Mouse (Mus musculus) MEL-GATA-1-ER (cell line): Measurements from ENCODE around the gene Kif1b.

ENCODE experiments used
- DNase-seq: peaks from one replicate; pipeline ENCODE4 v3.0.0-alpha.2; 2012; ENCODE audit warnings: low read depth; ENCODE audit errors: extremely low read depth

The Kif1b gene

GRCm38 (mm10) chr4:149143594-149143993 lies 163.9 kb downstream of the Kif1b start:
- peak; percentile 37 for DNase-seq

GRCm38 (mm10) chr4:149138515-149138914 lies 169.0 kb downstream of the Kif1b start:
- DNase-seq = no peak

GRCm38 (mm10) chr4:149136982-149137770 lies 170.3 kb downstream of the Kif1b start, which contains the start of gene Cenps:
TSS of gene Cenps (minus strand) at chr4:149137629.
- peak; percentile 56 for DNase-seq

- no peak for DNase-seq
Measured at GRCm38 (mm10) chr4:149136116-149136850, 171.2 kb downstream of the Kif1b start.

GRCm38 (mm10) chr4:149133395-149133794 lies 174.1 kb downstream of the Kif1b start:
- no peak for DNase-seq

- DNase-seq = no peak
Measured at GRCm38 (mm10) chr4:149131789-149132565, 175.5 kb downstream of the Kif1b start.

DNA sequence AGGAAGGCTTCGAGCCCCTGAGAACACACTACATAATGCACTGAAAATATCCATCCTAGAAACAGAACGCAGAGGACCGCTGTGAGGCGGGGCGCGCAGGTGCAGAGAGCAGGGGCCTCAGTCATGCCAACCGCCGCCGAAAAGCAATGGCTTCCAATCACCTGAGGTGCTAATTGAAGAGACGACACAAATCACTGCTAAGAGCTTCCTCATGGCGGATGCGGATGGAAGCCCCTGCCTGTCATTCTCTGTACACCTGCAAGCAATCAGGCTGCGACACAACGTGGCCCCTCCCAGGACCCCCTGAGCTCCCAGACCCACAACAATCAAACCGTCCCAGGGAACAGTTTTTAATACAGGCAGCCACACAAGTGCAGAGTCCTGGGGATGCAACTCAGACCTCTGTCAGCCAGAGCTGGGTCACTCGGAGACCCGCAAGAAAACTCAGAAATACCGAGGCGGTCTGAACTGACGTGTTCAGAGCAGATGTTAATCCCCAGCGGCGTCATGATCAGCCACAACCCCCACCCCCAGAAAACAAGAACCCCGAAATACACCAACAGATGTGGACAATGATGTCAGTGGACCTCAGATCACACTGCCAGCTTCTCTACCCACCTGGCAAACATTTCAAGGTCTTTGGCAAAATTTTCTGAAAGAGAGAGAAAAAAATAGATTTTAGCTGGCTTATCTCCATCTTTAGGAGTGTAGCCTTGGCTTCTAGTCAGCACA lies 176.3 kb downstream of the Kif1b start:
- no peak for DNase-seq

- DNase-seq = no peak
Measured at GRCm38 (mm10) chr4:149128467-149128866, 179.0 kb downstream of the Kif1b start.

GRCm38 (mm10) chr4:149126663-149127062 lies 180.8 kb downstream of the Kif1b start, which contains the start of gene Cort:
TSS of gene Cort (minus strand) at chr4:149126763.
- no peak for DNase-seq
